Mouse (Mus musculus) heart, postnatal 4 days (tissue): Measurements from ENCODE around the gene Hdac7. TPM values are rescaled to one million over a fixed set of nuclear protein-coding genes. Genes with fewer than 3 reads are reported as not detected.

Source experiments
- DNase-seq: peaks from one replicate; pipeline ENCODE4 v3.0.0; 2021
- total RNA-seq, 2 experiments: library from RNA; stranded (reverse); gene quantifications; 2 replicates each; pipeline ENCODE4 v1.2.3; 2021

Gene Hdac7
- total RNA-seq, 2 experiments from 2014 or later: 51.6 to 52.0 TPM

DNA sequence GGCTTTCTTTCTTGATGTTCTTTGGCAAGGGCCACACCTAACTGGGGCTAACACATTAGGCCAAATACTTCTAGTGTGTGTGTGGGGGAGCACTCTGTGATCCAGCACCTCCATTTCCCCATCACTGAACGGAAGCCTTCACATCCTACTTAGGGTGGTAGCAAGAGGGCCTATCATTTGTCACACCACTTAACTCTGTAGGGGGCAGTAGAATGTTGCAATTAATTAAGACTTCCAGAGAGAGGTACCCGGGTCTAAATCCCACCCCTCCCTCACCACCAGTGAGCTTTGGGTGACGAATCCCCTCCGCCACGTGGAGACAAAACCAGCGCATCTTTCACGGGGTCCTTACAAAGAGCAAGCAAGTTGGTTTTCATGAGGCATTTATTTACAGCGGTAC is 9.8 kb upstream of the Hdac7 start:
- no peak for DNase-seq

GRCm38 (mm10) chr15:97852291-97852690 is 8.0 kb upstream of the Hdac7 start:
- DNase-seq: no peak

GRCm38 (mm10) chr15:97851011-97851410 is 6.7 kb upstream of the Hdac7 start:
- no peak for DNase-seq

DNA sequence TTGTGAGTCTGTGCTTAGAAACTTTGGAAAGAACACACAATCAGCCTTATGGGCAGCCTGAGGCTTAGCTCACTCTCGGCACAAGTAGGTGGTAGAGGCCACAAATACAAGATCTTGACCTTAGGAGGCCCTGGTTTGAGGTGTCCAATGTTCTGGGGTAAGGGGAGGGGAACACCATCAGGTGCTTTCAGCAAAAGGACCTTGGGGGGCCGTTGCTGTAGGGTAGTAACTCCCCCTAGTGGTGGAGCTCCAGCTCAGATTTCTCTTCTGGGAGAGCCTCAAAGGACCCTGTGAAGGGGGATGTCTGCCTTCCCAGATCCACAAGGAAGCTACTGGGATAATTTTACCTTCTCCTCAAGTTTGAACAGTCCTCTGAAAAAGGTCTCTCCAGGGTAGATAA is 6.1 kb upstream of the Hdac7 start:
- DNase-seq: no peak

DNA sequence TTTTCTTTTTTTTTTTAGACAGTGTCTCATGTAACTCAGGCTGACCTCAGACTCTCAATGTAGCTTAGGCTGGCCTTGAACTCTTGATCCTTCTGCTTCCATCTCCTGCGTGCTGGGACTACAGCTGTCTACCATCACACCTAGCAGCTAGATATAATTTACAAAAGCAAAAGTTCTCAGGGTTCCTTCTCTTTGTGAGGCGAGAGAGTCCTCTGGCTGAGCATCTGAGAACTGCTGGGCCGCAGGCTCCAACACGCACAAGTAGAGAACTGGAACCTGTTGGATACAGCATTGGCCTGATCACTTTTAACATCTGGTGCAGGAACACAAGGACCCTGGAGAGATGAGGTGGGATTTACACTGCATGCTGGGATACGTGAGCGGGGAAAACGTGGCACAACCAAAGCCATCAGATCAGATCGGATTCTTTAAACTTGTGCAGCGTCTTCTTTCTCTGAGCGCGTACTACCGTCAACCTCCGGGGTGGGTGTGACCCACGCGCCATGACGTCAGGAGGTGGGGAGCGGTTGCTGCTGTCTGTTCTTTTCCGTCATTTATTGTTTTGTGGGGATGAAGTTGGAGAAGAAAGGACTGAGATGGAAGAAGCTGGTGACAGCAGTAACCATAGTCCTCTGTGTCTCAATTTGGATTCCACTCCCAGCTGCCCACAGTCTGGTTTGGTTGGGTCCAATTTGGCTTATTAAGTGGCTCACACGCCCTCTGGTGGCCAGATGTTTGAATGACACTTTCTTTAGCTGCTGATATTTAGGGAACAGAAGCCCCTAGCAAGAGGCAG is 5.0 kb upstream of the Hdac7 start:
- peak; percentile 93 for DNase-seq

DNA sequence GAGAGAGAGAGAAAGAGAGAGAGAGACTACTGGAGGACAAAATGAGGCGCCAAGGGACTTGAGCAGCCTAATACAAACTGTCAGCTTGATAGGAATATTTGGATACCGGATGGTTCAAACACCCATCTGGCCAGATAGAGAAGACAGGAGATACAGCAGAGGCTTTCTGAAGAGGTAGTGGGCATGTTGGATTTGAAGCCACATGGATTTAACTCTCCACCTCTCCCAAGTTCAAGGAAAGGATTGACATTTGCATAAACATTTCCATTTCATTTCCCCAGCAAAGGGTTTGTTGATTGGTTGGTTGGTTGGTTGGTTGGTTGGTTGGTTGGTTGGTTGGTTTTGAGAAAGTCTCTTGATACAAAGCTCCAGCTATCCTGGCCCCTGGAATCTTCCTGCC is 3.6 kb upstream of the Hdac7 start:
- DNase-seq: no peak

GRCm38 (mm10) chr15:97847285-97847684 is 3.0 kb upstream of the Hdac7 start:
- no peak for DNase-seq

DNA sequence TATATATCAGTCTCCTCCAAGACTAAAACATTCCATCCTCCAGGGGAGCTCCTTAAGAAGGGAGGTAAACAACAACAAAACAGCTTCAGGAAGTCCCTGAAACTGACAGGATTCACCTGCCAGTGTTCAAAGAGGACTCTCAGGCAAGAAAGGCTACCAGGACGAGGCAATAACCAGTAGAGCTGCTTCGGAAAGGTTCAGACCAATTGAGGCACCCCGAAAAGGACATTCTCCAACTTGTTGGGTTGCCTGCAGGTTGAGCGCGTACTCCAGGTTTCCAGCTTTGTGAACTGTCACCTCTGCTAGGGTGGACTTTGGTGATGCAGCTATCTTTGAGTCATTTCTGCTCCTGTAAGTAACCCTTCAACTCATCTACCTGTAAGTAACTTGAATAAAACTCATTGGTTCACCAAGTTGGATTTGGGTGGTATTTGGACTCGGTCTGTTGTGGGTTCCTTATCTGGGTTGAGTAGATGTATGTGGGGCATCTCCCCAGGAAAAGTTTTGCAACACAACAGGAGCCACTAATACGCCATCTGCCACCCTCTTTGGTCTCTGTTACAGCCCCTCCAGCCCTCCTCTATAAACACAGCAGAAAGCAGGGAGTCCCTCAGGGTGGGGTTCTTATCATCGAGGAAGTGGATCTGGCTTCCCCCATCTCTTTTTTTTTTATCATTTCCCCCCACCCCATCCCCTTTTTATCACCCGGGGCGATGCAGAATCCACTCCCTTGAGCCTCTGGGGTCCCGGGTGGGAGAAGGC is 2.0 kb upstream of the Hdac7 start:
- no peak for DNase-seq

- no peak for DNase-seq
Measured at GRCm38 (mm10) chr15:97843247-97843651, 1.1 kb downstream of the Hdac7 start.

DNA sequence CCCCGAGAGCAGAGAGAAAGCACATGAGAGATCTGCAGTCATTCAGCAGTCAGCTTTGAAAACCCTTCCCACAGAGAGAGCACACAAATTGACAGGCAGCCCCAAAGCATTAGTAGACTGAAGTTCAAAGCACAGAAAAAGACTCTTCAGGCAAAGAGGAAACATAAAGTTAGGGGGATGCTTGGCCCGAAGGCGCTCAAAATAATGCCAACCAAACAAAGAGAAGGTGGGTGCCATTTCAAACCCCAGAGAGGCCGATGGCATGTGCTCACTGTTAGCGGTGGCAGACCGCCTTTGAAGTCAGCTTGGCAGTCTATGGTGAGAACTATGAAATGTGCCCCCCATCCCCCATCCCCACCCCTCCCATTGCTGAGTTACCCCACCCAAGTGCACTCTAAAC is 2.2 kb downstream of the Hdac7 start:
- DNase-seq: no peak

GRCm38 (mm10) chr15:97841383-97841782 is 2.9 kb downstream of the Hdac7 start:
- DNase-seq: no peak

DNA sequence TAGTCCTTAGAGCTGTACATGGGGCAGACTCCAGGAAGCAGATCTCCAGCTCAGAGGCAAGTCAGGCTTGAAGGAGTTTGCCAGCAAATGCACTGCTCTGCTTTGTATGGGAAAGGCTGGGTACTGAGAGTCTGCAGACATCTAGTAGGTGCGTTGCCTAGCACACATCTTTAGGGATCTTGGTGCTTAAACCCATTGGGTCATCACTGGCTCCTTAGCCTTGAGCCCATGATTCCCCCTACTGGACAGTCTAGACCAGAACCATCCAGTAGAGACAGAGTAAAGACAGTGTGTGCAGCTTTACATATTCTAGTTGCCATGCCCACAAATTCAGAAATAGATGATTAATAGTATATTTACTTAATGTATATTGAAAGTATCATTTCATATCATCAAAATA is 3.5 kb downstream of the Hdac7 start:
- no peak for DNase-seq

GRCm38 (mm10) chr15:97839991-97840455 is 4.3 kb downstream of the Hdac7 start:
- peak; percentile 86 for DNase-seq

GRCm38 (mm10) chr15:97839473-97839872 is 4.8 kb downstream of the Hdac7 start:
- no peak for DNase-seq

- DNase-seq: no peak
Measured at GRCm38 (mm10) chr15:97839012-97839411, 5.3 kb downstream of the Hdac7 start.

DNA sequence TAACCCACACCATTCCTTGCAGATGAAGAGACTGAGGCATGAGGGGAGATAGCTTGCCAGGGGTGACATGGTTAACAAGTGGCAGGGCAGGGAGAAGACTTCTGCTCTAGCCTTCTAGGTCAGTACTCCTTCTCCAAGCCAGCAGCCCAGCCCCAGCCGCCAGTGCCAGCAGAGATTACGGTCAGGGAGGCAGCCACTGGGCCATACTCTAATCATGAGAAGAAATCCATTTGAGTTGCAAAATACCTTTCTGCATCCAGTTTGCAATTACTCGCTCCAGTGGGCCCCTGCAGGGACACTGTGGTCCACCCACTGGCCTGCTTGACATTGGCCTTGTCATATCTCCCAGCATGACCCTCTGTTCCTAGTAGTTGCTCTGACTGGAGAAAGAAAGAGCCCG is 5.9 kb downstream of the Hdac7 start:
- DNase-seq: no peak

DNA sequence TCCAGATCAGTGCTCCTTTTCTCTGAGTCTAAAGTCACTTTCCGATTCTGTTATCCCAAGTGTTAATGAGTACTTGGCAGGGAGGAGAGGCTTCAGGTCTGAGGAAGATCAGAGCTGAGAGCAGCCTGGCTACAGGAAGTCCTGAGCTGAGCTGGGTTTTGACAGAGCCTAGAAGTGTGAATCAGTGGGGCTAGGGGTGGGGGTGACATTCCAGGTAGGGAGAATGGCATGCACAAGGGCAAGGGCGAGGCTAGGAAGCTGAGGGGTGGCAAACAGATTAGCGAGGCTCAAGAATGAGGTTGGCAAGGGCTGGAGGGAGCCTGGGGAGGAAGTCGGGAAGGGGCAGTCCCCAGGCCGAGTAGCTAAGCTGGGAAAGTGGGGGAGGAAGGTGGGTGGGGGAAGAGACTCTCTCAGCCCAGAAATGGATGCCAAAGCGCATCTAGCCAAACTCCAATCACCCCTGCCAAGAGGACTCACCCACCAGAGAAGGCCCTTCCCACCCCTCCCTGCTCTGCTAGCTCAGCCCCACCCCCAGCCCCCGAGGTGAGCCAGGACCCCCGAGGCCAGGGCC is 6.7 kb downstream of the Hdac7 start:
- DNase-seq: peak; percentile 58

- no peak for DNase-seq
Measured at GRCm38 (mm10) chr15:97836894-97837247, 7.4 kb downstream of the Hdac7 start.

DNA sequence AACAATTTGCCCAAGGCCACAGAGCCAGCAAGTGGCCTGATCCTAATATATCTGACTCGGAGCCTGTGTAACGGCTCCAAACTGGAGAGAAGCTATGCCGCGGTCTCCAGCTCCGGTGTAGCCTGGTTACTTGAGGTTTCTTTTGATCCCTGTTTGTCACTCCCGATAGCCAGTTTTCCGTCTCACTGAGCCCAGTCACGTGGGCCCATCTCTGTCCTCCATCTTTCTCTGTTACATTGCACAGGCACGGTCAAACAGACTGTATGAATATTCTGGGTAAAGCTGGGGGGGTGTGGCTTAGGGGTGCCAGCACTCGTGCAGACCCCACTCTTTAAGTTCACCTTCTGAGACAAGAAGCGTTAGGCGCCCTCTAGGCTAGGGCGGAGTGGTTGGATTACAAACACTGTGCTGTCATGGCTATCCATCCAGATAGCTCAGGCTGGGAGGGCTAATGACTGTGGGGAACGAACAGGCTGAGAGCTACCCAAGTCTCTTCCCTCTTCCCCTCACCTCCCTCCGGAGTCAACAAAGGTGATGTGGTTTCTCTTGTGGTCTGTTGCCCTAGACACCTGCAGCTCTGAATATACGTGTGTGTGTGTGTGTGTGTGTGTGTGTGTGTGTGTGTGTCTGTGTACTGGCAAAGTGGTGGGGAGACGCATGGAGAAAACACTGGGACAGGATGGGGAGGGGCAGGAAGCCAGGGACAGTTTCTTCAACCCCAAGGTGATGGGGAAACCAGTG is 8.0 kb downstream of the Hdac7 start:
- no peak for DNase-seq

GRCm38 (mm10) chr15:97832764-97833479 is 11.4 kb downstream of the Hdac7 start:
- no peak for DNase-seq

- DNase-seq: peak; percentile 75
Measured at GRCm38 (mm10) chr15:97831987-97832640, 12.2 kb downstream of the Hdac7 start.
